Mouse (Mus musculus) limb, embryonic 11.5 days (tissue): Measurements from ENCODE around the gene Eif1b. TPM values are rescaled to one million over a fixed set of nuclear protein-coding genes. Genes with fewer than 3 reads are reported as not detected.

Experiments used
- ATAC-seq: fragments of 200-750 bp; cut with Nextera tagmentation; 2 replicates; pipeline ENCODE4 v1.8.0; 2017; ENCODE audit warnings: low read depth; ENCODE audit not compliant: insufficient number of reproducible peaks, low FRiP score, low TSS enrichment
- DNase-seq: peaks from one replicate; pipeline ENCODE4 v3.0.0-alpha.2; 2015; ENCODE audit warnings: low spot score
- H3K27ac ChIP-seq: fragments of 300-500 bp; sonication (generic); replicated peaks from 2 replicates; pipeline ENCODE4 v1.5.1; 2014; ENCODE audit warnings: low read depth, mild to moderate bottlenecking, low read length
- H3K27me3 ChIP-seq: fragments of 300-500 bp; sonication (generic); 2 replicates; pipeline ENCODE4 v1.6.1; 2014; ENCODE audit warnings: mild to moderate bottlenecking, low read length, mixed read lengths; ENCODE audit not compliant: control insufficient read depth, insufficient read depth
- H3K36me3 ChIP-seq: fragments of 300-500 bp; sonication (generic); 2 replicates; pipeline ENCODE4 v1.6.1; 2014; ENCODE audit warnings: mild to moderate bottlenecking, low read length, moderate library complexity, mixed read lengths; ENCODE audit not compliant: control insufficient read depth, insufficient read depth
- H3K4me1 ChIP-seq: fragments of 300-500 bp; sonication (generic); 2 replicates; pipeline ENCODE4 v1.6.1; 2014; ENCODE audit warnings: low read length, mixed read lengths; ENCODE audit not compliant: control insufficient read depth, insufficient read depth
- H3K4me2 ChIP-seq: fragments of 300-500 bp; sonication (generic); 2 replicates; pipeline ENCODE4 v1.6.1; 2014; ENCODE audit warnings: low read depth, mild to moderate bottlenecking, moderate library complexity; ENCODE audit not compliant: severe bottlenecking
- H3K4me3 ChIP-seq: fragments of 300-500 bp; sonication (generic); 2 replicates; pipeline ENCODE4 v1.5.1; 2014; ENCODE audit warnings: low read depth, low read length
- H3K9ac ChIP-seq: fragments of 300-500 bp; sonication (generic); 2 replicates; pipeline ENCODE4 v1.6.1; 2014; ENCODE audit warnings: mild to moderate bottlenecking, low read length
- H3K9me3 ChIP-seq: fragments of 300-500 bp; sonication (generic); 2 replicates; pipeline ENCODE4 v1.6.1; 2016; ENCODE audit warnings: low read length; ENCODE audit not compliant: control insufficient read depth
- WGBS: fragments of 180-500 bp; shearing (Covaris S2); extraction: QIAGEN DNeasy Blood & Tissue Kit; methylation state at CpG from one replicate; pipeline ENCODE4 v1.1.7; 2014; 5-methylcytosine and 5-hydroxymethylcytosine counted together
- polyA plus RNA-seq: library from polyadenylated mRNA; unstranded; fragments of >200 nt; fragmentation: Nextera tagmentation; extraction: Ambion mirVana; gene quantifications from 2 replicates; pipeline ENCODE4 v1.2.1, GENCODE M21; 2014

The Eif1b gene
- 229 and 230 TPM in 2 replicates for polyA plus RNA-seq

GRCm38 (mm10) chr9:120492010-120492399 lies at the start of gene Eif1b:
TSS of gene Eif1b (plus strand) at chr9:120492232.
- Histone ChIP-seq H3K36me3 (peaks cover 13% of the 10 kb centered on the region), H3K4me1 (no peaks in the 10 kb centered on the region), H3K27me3 (no peaks in the 10 kb centered on the region), H3K9ac (peak within 1 kb of the TSS; percentile 99), H3K27ac (peak within 1 kb of the TSS; percentile 80), H3K4me2 (peak within 1 kb of the TSS; percentile 77), H3K9me3 (no peaks in the 10 kb centered on the region), H3K4me3 (peak within 1 kb of the TSS; percentile 84)
- DNase-seq (no peak), ATAC-seq (peak; percentile 22; the same call in 1 of the 2 replicates)
- WGBS: 2% methylated on average over 19 of the region's 19 CpGs

DNA sequence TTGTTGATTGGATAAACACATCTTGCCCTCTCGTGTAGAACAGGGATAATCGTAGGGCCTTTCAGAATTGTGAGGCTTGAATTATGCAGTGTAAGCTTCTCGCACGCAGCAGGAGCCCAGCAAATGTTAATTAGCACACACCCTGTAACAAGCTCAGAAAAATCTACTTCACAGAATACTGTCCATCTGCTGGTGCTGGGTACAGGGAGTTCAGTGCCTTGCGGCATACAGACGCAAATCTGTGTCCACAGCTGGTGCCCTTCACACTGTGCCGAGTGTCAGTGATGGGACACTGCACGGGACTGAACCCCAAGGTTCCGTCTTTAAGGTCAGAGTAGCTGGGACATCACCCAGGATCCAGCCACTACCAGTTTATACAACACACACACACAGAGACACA lies 47.4 kb upstream of the Eif1b start:
- DNase-seq: no peak
- ATAC-seq: no peak
- no peaks in the 10 kb centered on the region for H3K27me3 ChIP-seq
- H3K4me2 ChIP-seq: no peak overlapping the region
- H3K27ac ChIP-seq: no peak overlapping the region
- 79% methylated on average over 9 of the region's 9 CpGs for WGBS
- no peak overlapping the region for H3K9ac ChIP-seq
- H3K9me3 ChIP-seq: no peaks in the 10 kb centered on the region
- no peaks in the 10 kb centered on the region for H3K4me1 ChIP-seq
- no peak overlapping the region for H3K4me3 ChIP-seq
- H3K36me3 ChIP-seq: no peaks in the 10 kb centered on the region

- Histone ChIP-seq H3K27ac (no peak overlapping the region), H3K36me3 (no peaks in the 10 kb centered on the region), H3K9ac (no peak overlapping the region), H3K4me1 (no peaks in the 10 kb centered on the region), H3K4me2 (no peak overlapping the region), H3K4me3 (no peak overlapping the region), H3K9me3 (no peaks in the 10 kb centered on the region), H3K27me3 (no peaks in the 10 kb centered on the region)
- DNase-seq: no peak
- WGBS: 75% methylated on average over 6 of the region's 6 CpGs
- ATAC-seq: no peak
Observed at GRCm38 (mm10) chr9:120449696-120450329, 42.2 kb upstream of the Eif1b start.

DNA sequence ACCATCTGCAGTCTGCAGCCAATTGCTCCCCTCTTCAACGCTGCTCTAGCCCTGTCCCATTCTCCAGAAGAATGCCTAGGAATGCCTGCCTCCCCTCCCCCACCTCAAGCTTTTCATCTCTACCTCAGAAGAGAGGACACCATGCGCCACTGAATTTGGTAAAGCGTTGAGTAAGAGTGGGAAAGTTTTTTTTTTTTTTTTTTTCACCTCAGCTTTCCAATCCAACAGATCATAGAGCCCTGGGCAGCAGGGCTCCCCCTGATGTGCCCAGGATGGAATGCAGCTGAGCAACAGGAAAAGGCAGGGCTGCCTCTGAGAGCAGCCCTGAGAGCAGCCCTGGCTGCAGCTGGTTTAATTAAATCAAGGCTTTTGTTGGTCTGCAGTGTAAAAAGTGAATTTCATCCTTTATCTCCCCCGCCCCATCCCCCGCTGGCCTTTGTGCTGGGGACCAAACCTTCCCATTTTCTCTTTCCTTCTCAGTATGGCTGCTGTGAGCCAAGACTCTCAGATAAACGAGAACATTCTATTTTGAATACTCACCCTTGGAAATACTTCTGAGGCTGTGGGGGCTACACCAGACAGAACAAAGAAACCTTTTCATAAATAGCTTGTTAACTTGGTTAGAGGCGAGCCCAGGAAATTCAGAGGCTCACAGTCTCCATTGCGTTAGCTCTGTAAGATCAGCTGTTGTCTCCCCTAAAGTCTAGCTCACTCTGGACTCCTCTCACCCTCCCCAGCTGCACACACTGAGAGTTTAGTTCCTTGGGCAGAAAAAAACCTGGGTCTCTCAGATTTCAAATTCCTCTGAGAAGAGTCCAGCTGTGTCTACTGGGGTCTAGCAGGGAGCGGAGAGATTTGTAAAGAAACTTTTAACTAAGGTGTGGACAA lies 36.0 kb upstream of the Eif1b start:
- H3K27ac ChIP-seq: peak overlapping the region; percentile 75
- H3K4me2 ChIP-seq: no peak overlapping the region
- H3K9ac ChIP-seq: no peak overlapping the region; the same call in 1 of the 2 replicates
- no peak overlapping the region for H3K4me3 ChIP-seq
- H3K4me1 ChIP-seq: peaks cover 4% of the 10 kb centered on the region; the same call in 1 of the 2 replicates
- DNase-seq (peak; percentile 64), ATAC-seq (peak; percentile 33; the same call in 1 of the 2 replicates)
- 31% methylated on average over 9 of the region's 9 CpGs for WGBS
- no peaks in the 10 kb centered on the region for H3K27me3 ChIP-seq
- H3K36me3 ChIP-seq: no peaks in the 10 kb centered on the region
- no peaks in the 10 kb centered on the region for H3K9me3 ChIP-seq

DNA sequence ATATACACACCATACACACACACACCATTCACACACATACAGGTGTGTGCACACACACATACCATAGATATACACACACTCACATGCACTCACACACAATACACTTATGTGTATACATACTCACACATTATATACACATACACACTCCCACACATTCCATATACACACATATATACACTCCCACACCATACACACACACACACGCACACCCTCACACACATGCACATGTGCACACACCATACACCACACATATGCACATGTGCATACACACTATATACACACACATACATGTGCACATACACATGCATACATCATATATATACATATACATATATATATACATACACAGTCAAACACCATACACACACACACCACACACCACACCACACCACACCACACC lies 21.6 kb upstream of the Eif1b start:
- Histone ChIP-seq H3K4me1 (no peaks in the 10 kb centered on the region), H3K4me2 (no peak overlapping the region), H3K36me3 (no peaks in the 10 kb centered on the region), H3K9me3 (no peaks in the 10 kb centered on the region), H3K9ac (no peak overlapping the region), H3K4me3 (no peak overlapping the region), H3K27me3 (no peaks in the 10 kb centered on the region), H3K27ac (no peak overlapping the region)
- 88% methylated on average over 1 of the region's 1 CpGs for WGBS
- ATAC-seq (no peak), DNase-seq (no peak)

DNA sequence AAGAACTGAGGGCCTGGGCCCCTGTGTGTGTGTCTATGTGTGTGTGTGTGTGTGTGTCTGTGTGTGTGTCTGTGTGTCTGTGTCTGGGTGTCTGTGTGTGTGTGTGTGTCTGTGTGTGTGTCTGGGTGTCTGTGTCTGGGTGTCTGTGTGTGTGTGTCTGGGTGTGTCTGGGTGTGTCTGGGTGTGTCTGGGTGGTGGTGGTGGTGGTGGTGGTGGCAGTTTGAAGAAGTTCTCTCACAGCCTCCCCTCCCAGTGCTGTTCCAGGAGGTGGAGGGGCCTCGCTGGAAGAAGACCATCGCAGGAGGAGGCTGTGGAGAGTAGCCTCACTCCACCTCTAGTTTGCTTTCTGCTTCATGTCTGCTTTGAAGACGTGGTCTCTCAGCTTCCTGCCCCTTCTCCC lies 10.4 kb upstream of the Eif1b start:
- Histone ChIP-seq H3K4me1 (0 out of 2 replicates have a peak, but pooled peaks cover 7% of the 10 kb centered on the region), H3K27me3 (no peaks in the 10 kb centered on the region), H3K4me2 (no peak overlapping the region), H3K9me3 (no peaks in the 10 kb centered on the region), H3K36me3 (no peaks in the 10 kb centered on the region), H3K4me3 (no peak overlapping the region), H3K9ac (no peak overlapping the region), H3K27ac (no peak overlapping the region)
- DNase-seq: no peak
- 78% methylated on average over 3 of the region's 3 CpGs for WGBS
- ATAC-seq: no peak

GRCm38 (mm10) chr9:120482382-120482781 lies 9.7 kb upstream of the Eif1b start:
- Histone ChIP-seq H3K27ac (no peak overlapping the region), H3K4me1 (0 out of 2 replicates have a peak, but pooled peaks cover 7% of the 10 kb centered on the region), H3K4me2 (no peak overlapping the region), H3K27me3 (no peaks in the 10 kb centered on the region), H3K9me3 (no peaks in the 10 kb centered on the region), H3K36me3 (no peaks in the 10 kb centered on the region), H3K9ac (no peak overlapping the region), H3K4me3 (no peak overlapping the region)
- DNase-seq: no peak
- no peak for ATAC-seq
- 94% methylated on average over 4 of the region's 4 CpGs for WGBS

DNA sequence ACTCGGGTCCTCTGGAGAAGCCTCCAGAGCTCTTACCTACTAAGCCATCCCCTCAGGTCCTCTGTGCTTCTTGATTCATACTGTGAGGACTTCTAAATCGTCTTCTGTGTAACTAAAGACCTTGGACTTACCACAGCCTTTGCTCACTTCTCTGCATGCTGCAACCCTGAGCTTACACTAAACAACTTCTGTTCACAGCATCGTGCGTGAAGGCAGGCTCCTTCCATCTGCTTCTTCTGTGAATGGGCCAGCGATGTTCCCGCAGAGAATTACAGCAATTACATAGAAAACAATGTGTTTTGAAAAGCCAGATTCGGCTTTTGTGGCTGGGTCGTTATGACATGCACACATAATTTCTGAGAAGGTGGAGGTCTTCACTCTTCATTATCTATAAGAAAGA lies 8.9 kb upstream of the Eif1b start:
- Histone ChIP-seq H3K9me3 (no peaks in the 10 kb centered on the region), H3K9ac (no peak overlapping the region), H3K36me3 (no peaks in the 10 kb centered on the region), H3K4me2 (no peak overlapping the region), H3K27ac (no peak overlapping the region), H3K4me1 (0 out of 2 replicates have a peak, but pooled peaks cover 3% of the 10 kb centered on the region), H3K4me3 (no peak overlapping the region), H3K27me3 (no peaks in the 10 kb centered on the region)
- WGBS: 86% methylated on average over 8 of the region's 8 CpGs
- ATAC-seq: no peak
- DNase-seq: no peak
